Mouse (Mus musculus) left cerebral cortex, adult 11 months (tissue): ENCODE results near the gene Trappc11.

Source experiments
- DNase-seq: peaks from one replicate; pipeline ENCODE4 v3.0.0; 2022; ENCODE audit warnings: low spot score

Gene Trappc11

DNA sequence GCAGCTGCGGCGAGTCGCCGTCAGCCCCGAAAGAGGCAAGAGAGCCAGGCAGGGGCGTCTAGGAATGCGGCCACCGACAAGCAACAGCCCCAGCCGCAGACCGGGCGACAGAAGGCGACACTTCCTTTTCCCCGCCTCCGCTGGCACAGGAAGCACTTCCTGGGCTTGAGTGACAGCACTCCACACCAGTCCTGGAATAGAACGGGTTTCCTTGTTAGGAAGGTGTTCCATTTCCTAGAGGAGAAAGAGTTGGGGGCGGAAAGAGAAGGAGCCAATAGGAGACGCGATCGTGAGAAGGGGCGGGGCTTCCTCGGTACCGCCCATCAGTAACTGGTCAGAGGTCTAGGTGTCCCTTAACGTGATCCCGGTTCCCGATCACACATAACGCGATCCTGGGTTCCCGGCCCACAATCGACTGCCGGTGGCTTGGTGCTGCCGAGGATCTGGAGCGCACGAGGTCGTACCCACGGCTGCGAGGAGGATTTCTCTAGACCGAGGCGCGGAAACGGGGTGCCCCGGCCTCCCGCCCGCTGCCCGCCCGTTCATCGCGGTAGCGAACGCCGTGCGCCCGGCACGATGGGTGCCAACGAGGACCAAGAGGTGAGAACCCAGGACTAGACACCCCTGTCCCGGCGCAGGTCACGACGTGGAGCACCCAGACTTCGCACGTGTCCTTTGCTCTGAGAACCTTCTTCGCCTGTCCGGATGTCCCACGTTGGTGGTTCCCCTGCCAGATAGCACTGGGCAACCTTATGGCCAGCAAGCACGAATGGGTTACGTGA lies at the start of gene Trappc11, which contains the start of gene Rwdd4a:
Gene Trappc11 (minus strand): TSS at position 127 of the 782 bp plus-strand sequence.
Gene Rwdd4a (plus strand): TSS at position 321 of the 782 bp plus-strand sequence.
- peak; percentile 97 for DNase-seq

DNA sequence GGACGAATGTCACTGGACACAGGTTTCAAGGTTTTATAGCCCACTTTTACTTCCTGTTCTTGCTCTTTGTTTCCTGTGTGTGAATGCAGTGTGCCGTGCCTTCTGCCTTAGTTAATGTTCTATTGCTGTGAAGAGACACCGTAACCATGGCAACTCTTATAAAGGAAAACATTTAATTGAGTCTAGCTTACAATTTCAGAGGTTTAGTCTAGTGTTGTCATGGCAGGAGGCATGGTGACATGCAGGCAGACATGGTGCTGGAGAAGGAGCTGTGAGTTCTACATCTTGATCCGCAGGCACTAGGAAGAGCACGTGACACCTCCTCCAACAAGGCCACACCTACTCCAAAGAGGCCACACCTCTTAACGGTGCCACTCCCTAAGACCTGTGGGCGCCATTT lies 48.2 kb upstream of the Trappc11 start:
- DNase-seq = no peak

DNA sequence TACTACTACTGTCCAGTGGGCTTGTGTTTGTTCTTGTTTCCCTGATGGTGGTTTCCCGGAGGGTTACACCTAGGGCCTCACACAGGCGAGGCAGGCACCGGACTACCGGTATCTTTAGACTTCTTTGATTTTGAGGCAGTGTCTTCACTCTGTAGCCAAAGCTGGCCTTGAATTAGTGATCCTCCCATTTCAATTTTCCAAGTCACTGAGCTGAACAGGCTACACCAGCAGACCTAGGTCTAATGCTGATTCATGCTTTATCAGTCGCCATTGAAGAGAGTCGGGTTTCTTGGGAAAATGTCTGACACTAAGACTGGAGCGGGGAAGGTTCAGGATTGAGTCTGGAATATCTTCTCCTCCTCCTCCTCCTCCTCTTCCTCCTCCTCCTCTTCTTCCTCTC lies 40.2 kb upstream of the Trappc11 start:
- no peak for DNase-seq

DNA sequence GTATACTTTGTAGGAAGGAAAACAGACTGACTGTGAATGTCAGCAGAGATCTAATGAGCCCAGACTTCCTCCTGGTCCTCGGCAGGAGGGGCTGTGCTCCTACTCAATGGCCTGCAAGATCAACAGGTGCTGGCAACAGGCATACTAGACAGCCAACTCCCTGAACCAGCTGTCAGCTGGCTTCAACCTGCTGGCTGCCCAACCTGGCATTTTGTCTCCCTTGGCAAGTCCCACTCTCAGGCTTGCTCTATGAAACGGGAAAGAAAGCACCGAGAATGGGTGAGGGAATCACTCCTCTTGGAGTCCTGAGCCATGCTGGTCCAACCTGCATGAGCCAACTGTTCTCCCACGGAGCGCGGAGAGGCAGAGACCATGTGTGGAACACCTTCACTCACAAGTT lies 36.9 kb upstream of the Trappc11 start:
- no peak for DNase-seq

DNA sequence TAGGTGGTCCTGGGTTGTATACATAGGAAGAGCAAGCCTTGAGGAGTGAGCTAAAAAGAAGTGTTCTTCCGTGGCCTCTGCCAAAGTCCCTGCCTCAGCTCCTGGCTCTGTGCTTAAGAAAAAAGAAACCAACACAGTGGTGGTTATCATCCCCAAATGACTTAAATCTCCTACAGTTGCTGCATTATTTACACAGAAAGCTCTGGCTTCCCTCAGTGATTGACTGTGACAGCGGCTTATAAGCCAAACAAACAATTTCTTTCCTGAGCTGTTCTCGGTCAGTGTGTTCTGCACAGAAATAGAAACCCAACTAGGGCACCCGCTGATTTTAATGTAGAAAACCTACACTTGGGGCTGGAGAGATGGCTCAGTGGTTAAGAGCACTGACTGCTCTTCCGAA lies 34.8 kb upstream of the Trappc11 start:
- DNase-seq = no peak

DNA sequence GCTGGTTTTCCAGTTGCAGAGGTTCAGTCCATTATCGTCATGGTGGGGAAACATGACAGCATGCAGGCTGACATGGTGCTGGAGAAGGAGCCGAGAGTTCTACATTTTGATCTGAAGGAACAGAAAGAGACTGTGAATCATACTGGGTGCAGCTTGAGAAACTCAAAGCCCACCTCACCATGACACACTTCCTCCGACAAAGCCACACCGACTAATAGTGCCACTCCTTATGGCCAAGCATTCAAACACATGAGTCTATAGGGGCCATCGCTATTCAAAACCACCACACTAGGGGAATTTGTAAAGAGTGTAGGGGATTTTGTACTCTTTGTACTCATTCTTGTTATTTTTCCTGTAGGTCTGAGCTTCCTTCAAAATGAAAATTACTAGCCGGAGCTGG lies 33.3 kb upstream of the Trappc11 start:
- no peak for DNase-seq

DNA sequence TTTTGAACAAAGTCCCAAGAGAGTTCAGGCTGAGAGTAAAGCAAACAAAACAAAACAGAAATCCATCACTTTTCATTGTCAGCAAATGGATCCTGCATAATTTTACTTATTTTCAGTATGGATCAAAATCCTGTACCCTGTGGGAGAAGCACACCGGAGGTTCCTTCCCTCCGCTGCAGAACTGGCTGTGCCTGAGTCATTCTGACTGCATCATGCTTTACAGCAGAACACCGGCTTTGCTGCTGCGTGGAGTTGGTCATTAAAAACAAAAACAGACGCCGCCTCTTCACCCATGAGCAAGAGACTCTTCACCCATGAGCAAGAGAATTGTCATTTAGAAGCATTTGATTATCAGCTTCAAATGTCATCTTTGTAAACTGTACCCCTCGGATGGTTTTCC lies 27.5 kb upstream of the Trappc11 start:
- DNase-seq = no peak

DNA sequence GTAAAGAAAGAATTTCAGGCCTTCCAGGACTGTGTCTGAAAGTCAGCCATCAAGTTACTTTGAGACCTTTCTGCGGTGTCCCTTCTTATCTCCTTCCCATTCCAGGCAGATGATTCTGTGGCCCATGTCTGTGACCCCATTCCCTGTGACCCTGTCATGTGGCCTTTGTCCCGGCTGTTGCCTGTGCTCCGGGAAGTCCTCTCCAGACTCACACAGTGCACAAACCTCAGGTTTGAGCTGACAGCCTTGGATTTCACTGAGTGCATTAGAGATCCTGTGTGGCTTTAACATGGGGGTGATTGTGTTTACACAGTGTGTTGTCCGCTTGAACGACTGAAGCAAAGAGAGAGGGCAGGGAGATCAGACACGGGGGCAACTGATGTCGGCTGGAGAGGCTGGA lies 25.0 kb upstream of the Trappc11 start:
- DNase-seq = no peak

DNA sequence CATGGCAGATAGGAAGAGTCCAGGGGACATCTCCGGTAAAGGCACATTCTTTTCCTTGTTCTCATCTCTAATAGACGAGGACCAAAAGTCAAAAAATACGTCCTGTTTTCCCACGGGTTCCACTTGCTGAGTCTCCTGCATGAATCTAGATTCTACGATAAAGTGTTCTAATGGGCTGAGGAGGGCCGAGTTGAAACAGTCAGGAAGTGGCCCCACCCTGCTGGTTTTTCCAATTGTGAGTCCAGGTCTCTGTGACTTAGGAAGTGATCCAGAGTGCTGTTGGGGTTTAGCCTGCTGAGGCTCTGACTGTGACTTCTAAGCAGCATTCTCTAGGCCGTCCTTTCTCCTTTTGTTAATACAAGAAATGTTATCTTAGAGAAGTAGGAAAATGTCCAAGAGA lies 23.2 kb upstream of the Trappc11 start:
- no peak for DNase-seq

DNA sequence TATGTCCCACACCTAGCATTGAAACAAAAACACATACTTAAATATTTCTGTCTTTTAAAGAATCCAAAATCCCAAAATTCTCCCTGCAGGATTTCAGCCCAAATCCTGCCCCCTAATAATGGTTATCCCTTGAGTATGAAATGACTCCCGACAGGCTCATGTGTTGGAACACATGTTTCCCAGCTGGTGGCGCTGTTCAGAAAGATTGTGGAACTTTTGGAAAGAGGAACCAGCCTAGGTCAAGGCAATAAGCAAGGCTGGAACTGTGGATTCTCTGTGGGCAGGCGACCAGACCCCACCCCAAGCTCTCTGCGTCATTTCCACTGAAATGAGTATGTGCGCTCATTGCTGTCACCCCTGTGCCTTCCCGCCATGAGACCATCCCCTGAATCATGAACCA lies 20.3 kb upstream of the Trappc11 start:
- DNase-seq = no peak

DNA sequence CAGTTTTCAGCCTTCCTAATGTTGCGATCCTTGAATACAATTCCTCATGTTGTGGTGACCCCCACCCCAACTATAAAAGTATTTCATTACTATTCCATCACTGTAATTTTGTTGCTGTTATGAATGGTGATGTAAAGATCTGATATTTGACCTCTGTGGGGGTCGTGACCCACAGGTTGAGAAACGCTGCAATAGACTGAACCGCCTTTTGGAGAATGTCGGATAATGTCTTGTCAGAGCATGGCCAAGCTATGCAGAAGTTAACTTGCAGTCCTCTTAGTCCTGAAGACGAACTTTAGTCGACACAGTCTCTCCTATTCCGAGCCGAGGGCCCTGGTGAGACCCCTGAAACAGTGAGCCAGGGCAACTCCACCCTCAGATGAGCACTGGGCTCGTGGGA lies 13.8 kb upstream of the Trappc11 start:
- no peak for DNase-seq

DNA sequence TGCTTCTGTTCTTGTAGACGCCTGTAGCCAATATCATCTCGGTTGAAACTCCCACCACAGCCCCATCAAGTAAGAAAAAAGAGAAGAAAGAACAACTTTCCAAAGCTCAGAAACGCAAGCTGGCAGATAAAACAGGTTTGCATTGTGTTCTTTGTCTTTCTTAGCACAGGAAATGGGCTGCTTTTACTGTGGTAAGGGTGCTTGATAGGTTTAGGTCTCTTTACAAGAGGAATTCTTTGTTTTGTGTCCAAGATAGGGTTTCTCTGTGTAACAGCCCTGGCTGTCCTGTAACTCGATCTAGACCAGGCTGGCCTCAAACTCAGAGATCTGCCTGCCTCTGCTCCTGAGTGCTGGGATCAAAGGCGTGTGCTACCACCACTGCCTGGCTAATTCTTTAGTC lies 10.8 kb upstream of the Trappc11 start:
- no peak for DNase-seq

DNA sequence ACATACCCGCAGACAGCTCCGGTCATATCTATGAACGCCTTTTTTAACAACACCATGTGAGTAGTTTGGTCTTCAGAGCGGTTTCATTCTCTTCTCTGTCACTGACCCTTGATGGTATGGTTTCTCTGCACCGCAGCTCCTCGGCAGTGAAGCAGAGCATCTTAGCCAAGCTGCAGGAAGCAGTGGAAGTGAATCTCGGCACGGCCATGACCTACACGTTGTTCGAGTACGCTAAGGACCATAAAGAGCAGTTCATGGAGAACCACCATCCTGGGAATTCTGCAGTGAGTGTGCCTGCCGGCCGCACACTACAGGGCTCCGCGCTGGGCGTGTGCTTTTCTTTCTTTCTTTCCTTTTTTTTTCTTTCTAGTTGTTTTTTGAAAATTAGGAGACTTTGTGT lies 9.5 kb upstream of the Trappc11 start:
- no peak for DNase-seq

DNA sequence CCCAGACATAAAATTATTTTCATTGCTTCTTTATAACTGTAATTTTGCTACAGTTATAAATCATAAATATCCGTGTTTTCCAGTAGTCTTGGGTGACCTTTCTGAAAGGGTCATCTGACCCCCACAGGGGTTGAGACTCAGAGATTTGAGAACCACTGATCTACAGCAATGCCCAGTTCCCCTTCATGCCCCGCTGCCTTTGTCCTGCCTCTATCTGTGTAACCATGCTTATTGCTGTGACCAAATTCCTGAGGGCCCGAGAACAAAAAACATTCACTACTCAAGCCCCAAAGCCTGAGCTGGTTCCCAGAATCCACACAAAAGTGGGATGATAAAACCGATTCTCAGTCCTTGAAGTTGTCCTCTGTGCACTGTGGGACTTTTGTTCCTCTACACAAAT lies 5.1 kb upstream of the Trappc11 start:
- no peak for DNase-seq

DNA sequence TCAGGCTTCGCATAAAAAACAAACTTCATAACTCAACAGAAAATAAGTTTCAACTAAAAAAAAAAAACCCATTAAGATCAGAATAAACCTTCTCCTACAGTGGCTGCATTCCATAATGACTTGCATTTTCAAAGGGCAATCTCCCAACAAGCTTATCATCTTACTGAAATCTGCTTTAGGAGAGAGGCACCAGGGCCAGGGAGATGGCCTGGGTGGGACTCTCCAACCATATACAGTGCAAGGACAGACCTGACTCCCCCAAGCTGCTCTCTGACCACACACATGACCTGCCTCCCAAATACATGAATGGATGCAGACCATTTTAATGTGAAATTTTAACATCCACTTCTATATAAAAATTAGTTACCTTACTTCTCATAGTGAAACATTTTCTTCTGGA lies 5.2 kb downstream of the Trappc11 start:
- no peak for DNase-seq

DNA sequence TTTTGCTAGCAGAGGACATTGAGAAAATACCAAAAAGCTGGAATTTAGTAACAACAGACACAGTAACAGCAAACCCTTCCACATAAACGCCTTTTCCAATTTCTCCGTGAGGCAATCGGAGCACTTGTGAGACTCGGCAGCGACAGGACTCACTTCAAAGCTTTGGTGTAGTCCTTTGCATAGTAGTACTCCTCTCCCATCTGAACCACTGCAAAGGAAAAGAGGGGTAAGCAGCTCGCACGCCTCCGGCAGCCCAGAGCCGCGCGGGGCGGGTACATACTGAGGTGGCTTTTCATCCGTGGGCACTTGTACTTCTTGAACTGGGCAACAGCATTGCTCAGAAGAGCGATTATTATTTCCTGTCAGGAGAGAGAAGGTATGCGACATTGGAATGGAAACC lies 19.7 kb downstream of the Trappc11 start:
- no peak for DNase-seq

DNA sequence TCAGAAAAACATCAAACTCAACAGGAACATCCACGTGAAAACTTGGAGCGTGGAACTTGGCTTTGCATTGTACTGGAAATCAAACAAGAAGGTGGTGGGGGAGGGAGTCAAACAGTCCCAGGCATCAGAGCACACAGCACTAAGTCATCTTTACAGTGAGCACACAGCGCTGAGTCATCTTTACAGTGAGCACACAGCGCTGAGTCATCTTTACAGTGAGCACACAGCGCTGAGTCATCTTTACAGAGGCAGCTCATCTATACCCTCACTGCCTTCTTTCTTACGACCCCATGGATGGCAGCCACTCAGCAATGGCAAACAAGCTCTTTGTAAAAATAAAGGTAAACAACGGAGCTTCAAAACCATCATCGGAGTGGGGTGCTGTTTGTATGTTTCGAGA lies 22.3 kb downstream of the Trappc11 start:
- DNase-seq = no peak

DNA sequence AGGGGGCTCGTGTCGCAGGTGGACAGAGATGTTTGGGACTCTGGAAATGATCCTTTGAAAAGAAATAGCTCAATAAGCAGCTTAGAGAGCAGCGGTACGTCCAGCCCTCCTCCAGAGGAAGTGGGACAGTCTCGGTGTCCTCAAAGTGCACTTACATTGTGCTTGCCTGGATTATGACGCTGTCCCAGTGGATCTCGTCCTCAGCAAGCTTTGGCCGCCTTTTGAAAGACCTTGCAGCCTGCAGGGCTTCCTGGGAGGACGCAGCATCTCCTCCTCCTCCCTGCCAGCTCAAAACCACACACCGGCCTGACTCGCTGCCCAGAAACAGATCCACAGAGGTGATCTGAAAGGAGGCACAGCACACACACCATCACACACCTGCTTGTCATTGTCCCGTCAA lies 27.8 kb downstream of the Trappc11 start:
- no peak for DNase-seq

DNA sequence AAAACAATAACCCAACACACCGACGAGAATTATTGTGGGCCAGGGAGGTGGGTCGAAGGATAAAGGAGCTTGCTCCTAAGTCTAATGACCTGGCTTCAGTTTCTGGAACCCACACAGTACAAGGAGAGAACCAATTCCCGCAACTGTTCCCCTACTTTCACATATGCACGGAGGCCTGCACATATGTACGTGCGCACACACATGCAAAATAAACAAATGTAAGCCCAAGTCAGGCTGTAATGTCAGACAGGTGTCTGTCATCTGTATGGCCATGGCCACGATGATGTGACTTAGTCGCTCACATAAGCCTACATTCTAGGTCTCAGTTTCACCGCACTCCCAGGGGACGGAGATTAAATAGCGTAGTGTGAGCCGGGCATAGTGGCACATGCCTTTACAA lies 30.7 kb downstream of the Trappc11 start:
- DNase-seq = no peak

DNA sequence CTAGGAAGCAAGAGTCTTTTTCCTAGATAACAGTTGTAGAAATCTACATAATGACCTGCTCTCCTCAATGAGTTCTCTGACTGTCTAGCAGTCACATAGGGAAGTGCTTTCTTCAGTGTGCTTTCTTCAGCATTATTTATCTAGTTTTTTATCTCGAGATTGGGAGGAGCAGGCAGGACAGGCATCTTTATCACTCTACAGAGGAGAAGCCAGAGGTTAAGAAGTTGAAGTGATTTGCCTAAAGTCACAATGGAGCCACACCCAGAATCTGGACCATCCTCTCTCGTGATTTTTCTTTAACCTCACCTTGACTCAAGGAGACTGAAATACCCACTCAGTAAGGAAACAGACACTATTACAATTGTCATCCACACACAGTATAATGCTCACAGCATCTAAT lies 31.3 kb downstream of the Trappc11 start:
- no peak for DNase-seq

DNA sequence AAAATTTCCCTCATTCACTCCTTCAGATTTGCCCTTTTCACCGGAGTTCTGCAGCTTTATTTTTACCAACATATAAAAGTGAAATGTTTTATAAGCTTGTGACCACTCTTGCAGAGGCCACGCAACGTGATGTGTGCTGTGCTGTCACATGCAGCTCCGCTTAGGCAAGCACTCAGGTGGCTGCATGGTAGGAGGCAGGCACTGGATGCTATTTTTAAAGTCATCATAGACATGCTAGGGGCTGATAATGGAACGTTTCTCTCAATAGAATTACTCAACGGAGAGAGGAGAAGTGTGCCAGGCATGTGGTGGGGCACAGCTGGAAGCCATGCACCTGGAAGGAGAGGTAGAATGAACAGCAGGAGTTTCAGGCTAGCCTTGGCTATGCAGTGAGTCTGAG lies 37.8 kb downstream of the Trappc11 start:
- no peak for DNase-seq

DNA sequence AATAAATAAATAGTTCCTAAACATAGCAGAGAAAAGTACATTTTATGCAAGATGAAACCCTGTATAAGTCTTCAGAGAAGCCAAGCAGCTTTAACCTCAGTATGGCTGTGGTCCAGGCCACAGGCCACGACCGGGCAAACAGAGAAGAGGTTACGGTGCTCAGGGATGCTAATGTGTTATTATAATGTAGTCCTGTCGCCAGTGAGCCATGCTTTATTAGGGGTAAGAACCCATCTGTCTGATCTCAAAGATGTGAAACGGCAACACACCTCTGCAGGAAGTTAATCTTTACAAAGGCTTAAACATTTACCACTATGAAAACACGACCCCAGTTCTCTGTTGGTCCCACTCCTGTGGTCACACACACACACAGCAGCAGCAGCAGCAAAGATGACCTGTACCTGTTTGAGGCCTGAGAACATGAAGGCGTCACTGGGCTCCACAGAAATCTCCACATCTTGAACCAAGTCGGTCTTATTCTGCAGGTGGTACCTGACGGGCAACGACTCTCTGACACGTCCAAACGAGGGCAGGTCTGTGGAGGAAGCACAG lies 38.6 kb downstream of the Trappc11 start:
- DNase-seq = no peak

DNA sequence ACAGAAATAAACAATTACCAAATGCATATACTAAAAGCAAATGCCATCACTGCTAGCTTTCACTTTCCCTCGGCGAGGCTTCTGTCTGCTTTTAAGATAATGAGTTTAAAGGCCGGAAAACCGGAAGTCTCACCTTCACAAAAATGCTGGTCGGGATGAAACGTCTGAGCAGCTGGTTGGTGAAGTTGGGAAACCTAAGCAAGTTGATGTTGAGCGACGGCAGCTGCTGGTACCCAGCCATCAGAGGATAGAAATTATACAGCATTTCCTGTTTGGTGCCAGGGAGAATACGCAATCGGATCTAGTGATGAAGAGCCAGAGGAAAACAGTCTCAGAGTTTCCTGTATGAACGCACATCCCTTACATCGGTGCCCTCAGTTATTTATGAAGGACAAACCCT lies 40.2 kb downstream of the Trappc11 start:
- DNase-seq = no peak

DNA sequence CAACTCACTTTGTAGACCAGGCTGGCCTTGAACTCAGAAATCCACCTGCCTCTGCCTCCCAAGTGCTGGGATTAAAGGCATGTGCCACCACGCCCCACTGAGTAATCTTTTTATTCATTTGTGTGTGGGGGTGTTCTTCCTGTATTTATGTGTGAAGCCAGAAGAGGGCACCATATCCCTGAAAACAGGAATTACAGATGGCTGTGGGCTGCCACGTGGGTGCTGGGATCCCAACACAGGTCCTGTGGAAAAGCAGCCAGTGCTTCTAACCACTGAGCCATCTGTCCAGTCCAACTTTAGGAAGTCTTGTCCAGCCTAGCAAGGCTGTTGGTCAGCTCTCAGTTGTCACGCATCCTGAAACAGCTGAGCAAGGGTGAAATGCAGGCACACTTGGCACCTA lies 46.0 kb downstream of the Trappc11 start:
- no peak for DNase-seq
